Mouse (Mus musculus) midbrain, embryonic 10.5 days (tissue): ENCODE measurements around the gene Il31. TPM values are rescaled to one million over a fixed set of nuclear protein-coding genes. Genes with fewer than 3 reads are reported as not detected.

Experiments used
- microRNA-seq: library from miRNA; unstranded; fragments of <30 nt; microRNA quantifications from one replicate; pipeline ENCODE4, GENCODE M21; 2017
- polyA plus RNA-seq: library from polyadenylated mRNA; unstranded; fragments of >200 nt; fragmentation: Nextera tagmentation; extraction: Ambion mirVana; gene quantifications from 2 replicates; pipeline ENCODE4 v1.2.1, GENCODE M21; 2016

Gene Il31
- polyA plus RNA-seq, 1 experiment from 2014 or later = not detected

Small RNA genes lying within 50 kb of the gene (microRNA-seq; reads per million reads assigned to microRNA genes)
- gene Mir7647 = 2.7 reads per million

Other genes starting within 250 kb of the Il31 start
- gene Wdr66, start 237.4 kb downstream of the Il31 start, polyA plus RNA-seq = 7.6 and 10.7 TPM in 2 replicates
- 35.3 and 44.6 TPM in 2 replicates for gene Bcl7a, start 145.7 kb downstream of the Il31 start, polyA plus RNA-seq
- gene Mlxip, start 94.7 kb downstream of the Il31 start, polyA plus RNA-seq = 16.0 and 16.7 TPM in 2 replicates
- gene Lrrc43, start 184 bp downstream of the Il31 start, polyA plus RNA-seq = not detected in 2 replicates
- 0.83 and 2.1 TPM in 2 replicates for gene B3gnt4, start 21.0 kb upstream of the Il31 start, polyA plus RNA-seq
- gene Diablo, start 34.7 kb upstream of the Il31 start, polyA plus RNA-seq = 157 and 166 TPM in 2 replicates
- gene Gm49027, start 36.0 kb upstream of the Il31 start, polyA plus RNA-seq = not detected in 2 replicates
- gene Vps33a, start 83.5 kb upstream of the Il31 start, polyA plus RNA-seq = 30.4 and 34.1 TPM in 2 replicates
- 51.3 and 55.8 TPM in 2 replicates for gene Clip1, start 195.1 kb upstream of the Il31 start, polyA plus RNA-seq
- 90.1 and 94.5 TPM in 2 replicates for gene Zcchc8, start 231.6 kb upstream of the Il31 start, polyA plus RNA-seq